ENCODE assay signal across 8 mouse cellular contexts in genomic region chr6:88925640-88926205, GRCm38 (mm10). TPM values are rescaled to one million over a fixed set of nuclear protein-coding genes. Genes with fewer than 3 reads are reported as not detected.
A peak's percentile ranks its signal among the peaks of the same experiment; 100 is the strongest.
DNase-seq lines count a peak whose midpoint lies in the region; ATAC-seq and TF ChIP-seq lines count a peak whose summit lies in the region.

No protein-coding gene starts in this region.

- 0 out of 2 replicates have a peak overlapping the region, but pooled peaks have one; percentile 14 for H3K9ac ChIP-seq in heart, embryonic 12.5 days
- no peak overlapping the region for H3K9ac ChIP-seq in intestine, postnatal 0 days (ENCODE audit: low read depth, low read length)
- no peak overlapping the region for H3K9ac ChIP-seq in stomach, embryonic 14.5 days (replicated peaks; ENCODE audit: low read depth, low read length)

- H3K27me3 ChIP-seq in heart, embryonic 12.5 days (replicated peaks), result no peaks in the 10 kb centered on the region
- H3K27me3 ChIP-seq in embryonic facial prominence, embryonic 10.5 days (replicated peaks; ENCODE audit: low read depth, poor library complexity, severe bottlenecking), result no peaks in the 10 kb centered on the region
- no peaks in the 10 kb centered on the region for H3K27me3 ChIP-seq in intestine, postnatal 0 days (replicated peaks; ENCODE audit: control insufficient read depth, insufficient read depth, low read length)
- H3K27me3 ChIP-seq in stomach, embryonic 14.5 days (ENCODE audit: control insufficient read depth, insufficient read depth, low read length), result no peaks in the 10 kb centered on the region
- no peaks in the 10 kb centered on the region for H3K27me3 ChIP-seq in kidney, adult 2 months (replicated peaks; ENCODE audit: control insufficient read depth, insufficient read depth, low read length)

- TF ChIP-seq CTCF in intestine, postnatal 0 days (IDR thresholded peaks at IDR 0.05; ENCODE audit: low read depth), result no peak
- no peak for TF ChIP-seq CTCF in kidney, adult 2 months (conservative IDR thresholded peaks at IDR 0.05; ENCODE audit: insufficient read depth, insufficient read length, low read depth, low read length)

- no peak overlapping the region for H3K4me3 ChIP-seq in heart, embryonic 12.5 days
- no peak overlapping the region for H3K4me3 ChIP-seq in embryonic facial prominence, embryonic 10.5 days
- H3K4me3 ChIP-seq in intestine, postnatal 0 days (ENCODE audit: low read depth, low read length), result no peak overlapping the region
- H3K4me3 ChIP-seq in stomach, embryonic 14.5 days (ENCODE audit: low read depth, low read length), result no peak overlapping the region
- H3K4me3 ChIP-seq in kidney, adult 2 months (ENCODE audit: insufficient read depth, low read depth, low read length), result no peak overlapping the region

- 25% methylated on average over 4 of the region's 4 CpGs for WGBS in heart, embryonic 12.5 days
- 5% methylated on average over 4 of the region's 4 CpGs for WGBS in embryonic facial prominence, embryonic 10.5 days
- 25% methylated on average over 4 of the region's 4 CpGs for WGBS in intestine, postnatal 0 days
- 22% methylated on average over 4 of the region's 4 CpGs for WGBS in stomach, embryonic 14.5 days
- 61% methylated on average over 4 of the region's 4 CpGs for WGBS in kidney, adult 2 months

- no peak overlapping the region for H3K4me2 ChIP-seq in heart, embryonic 12.5 days
- H3K4me2 ChIP-seq in intestine, postnatal 0 days (replicated peaks; ENCODE audit: low read depth), result no peak overlapping the region
- H3K4me2 ChIP-seq in stomach, embryonic 14.5 days (replicated peaks; ENCODE audit: low read depth, low read length), result no peak overlapping the region

- H3K9me3 ChIP-seq in heart, embryonic 12.5 days (replicated peaks), result no peaks in the 10 kb centered on the region
- no peaks in the 10 kb centered on the region for H3K9me3 ChIP-seq in embryonic facial prominence, embryonic 10.5 days
- H3K9me3 ChIP-seq in intestine, postnatal 0 days (ENCODE audit: control insufficient read depth), result no peaks in the 10 kb centered on the region
- H3K9me3 ChIP-seq in stomach, embryonic 14.5 days (ENCODE audit: control insufficient read depth, low read depth, low read length), result no peaks in the 10 kb centered on the region

- TF ChIP-seq POLR2A in kidney, adult 2 months (IDR thresholded peaks at IDR 0.05; ENCODE audit: low read depth, low read length), result no peak

- no peak overlapping the region for H3K27ac ChIP-seq in heart, embryonic 12.5 days (ENCODE audit: poor library complexity, severe bottlenecking)
- peak overlapping the region; percentile 82 for H3K27ac ChIP-seq in embryonic facial prominence, embryonic 10.5 days (replicated peaks)
- no peak overlapping the region for H3K27ac ChIP-seq in intestine, postnatal 0 days (ENCODE audit: low read depth, low read length)
- peak overlapping the region; percentile 40; the same call in 1 of the 2 replicates for H3K27ac ChIP-seq in stomach, embryonic 14.5 days (ENCODE audit: low read length)
- H3K27ac ChIP-seq in kidney, adult 2 months (ENCODE audit: insufficient read depth, low read depth, low read length), result no peak overlapping the region

- H3K36me3 ChIP-seq in heart, embryonic 12.5 days, result no peaks in the 10 kb centered on the region
- no peaks in the 10 kb centered on the region for H3K36me3 ChIP-seq in embryonic facial prominence, embryonic 10.5 days (replicated peaks)
- no peaks in the 10 kb centered on the region for H3K36me3 ChIP-seq in intestine, postnatal 0 days (ENCODE audit: control insufficient read depth, insufficient read depth)
- no peaks in the 10 kb centered on the region for H3K36me3 ChIP-seq in stomach, embryonic 14.5 days (ENCODE audit: control insufficient read depth, insufficient read depth, low read length)
- H3K36me3 ChIP-seq in kidney, adult 2 months (ENCODE audit: control insufficient read depth, insufficient read depth, low read length), result no peaks in the 10 kb centered on the region

- H3K4me1 ChIP-seq in heart, embryonic 12.5 days (replicated peaks), result peaks cover 45% of the 10 kb centered on the region
- H3K4me1 ChIP-seq in embryonic facial prominence, embryonic 10.5 days, result peaks cover 58% of the 10 kb centered on the region
- H3K4me1 ChIP-seq in intestine, postnatal 0 days (replicated peaks; ENCODE audit: control insufficient read depth, insufficient read depth, low read length), result no peaks in the 10 kb centered on the region; the same call in 1 of the 2 replicates
- peaks cover 18% of the 10 kb centered on the region; the same call in 1 of the 2 replicates for H3K4me1 ChIP-seq in stomach, embryonic 14.5 days (ENCODE audit: control insufficient read depth, insufficient read depth, low read length)
- H3K4me1 ChIP-seq in kidney, adult 2 months (ENCODE audit: control insufficient read depth, insufficient read depth, low read length), result peaks cover 25% of the 10 kb centered on the region

- ATAC-seq in heart, embryonic 12.5 days (ENCODE audit: insufficient number of reproducible peaks, low FRiP score), result no peak
- peak; percentile 48; the same call in 1 of the 2 replicates for ATAC-seq in intestine, postnatal 0 days
- ATAC-seq in stomach, embryonic 14.5 days (ENCODE audit: insufficient number of reproducible peaks, insufficient read depth, low FRiP score, low read depth), result peak; percentile 58; the same call in 1 of the 2 replicates

- no peak for DNase-seq in heart, postnatal 25 days (ENCODE audit: low spot score)
- DNase-seq in embryonic facial prominence, embryonic 10.5 days (ENCODE audit: low spot score), result peak; percentile 69
- DNase-seq in right cerebral cortex, postnatal 36 days (ENCODE audit: low spot score in 2 of 2), result no peak
- DNase-seq in kidney, adult 2 months, result no peak
- DNase-seq in left cerebral cortex, postnatal 25 days (ENCODE audit: low spot score in 2 of 2), result no peak

- intact Hi-C loops in heart, postnatal 25 days (cut with DNase I), result loop anchor here (2.0 to 5.0 kb wide), 5 partner anchors 112 to 707 kb away; partner anchors contain the start of gene Plxna1
- intact Hi-C loops in left cerebral cortex, postnatal 25 days (cut with DNase I), result loop anchor here (2.0 to 5.0 kb wide), 4 partner anchors 437 to 732 kb away; partner anchors contain the start of gene Plxna1

RNA-seq across cellular contexts. Expression of gene Tpra1, which starts 23.7 kb away (rescaled TPM):
- 42.8 and 48.0 TPM in 2 replicates for polyA plus RNA-seq in heart, embryonic 12.5 days (2016; fragmentation: Nextera tagmentation; extraction: Ambion mirVana)
- 10 to 100 TPM; 36.4 to 37.2 TPM for total RNA-seq in heart, postnatal 25 days (2021)
- polyA plus RNA-seq in embryonic facial prominence, embryonic 10.5 days (2016; fragmentation: Nextera tagmentation; extraction: Ambion mirVana), result 54.4 and 56.7 TPM in 2 replicates
- 81.2 and 81.6 TPM in 2 replicates for polyA plus RNA-seq in intestine, postnatal 0 days (2015; fragmentation: Nextera tagmentation; extraction: Ambion mirVana)
- polyA plus RNA-seq in stomach, embryonic 14.5 days (2014; fragmentation: Nextera tagmentation; extraction: Ambion mirVana), result 55.1 and 55.6 TPM in 2 replicates
- 132 and 156 TPM in 2 replicates for polyA plus RNA-seq in kidney, adult 2 months (2012; rRNA removed)
- 10 to 100 TPM; 39.2 to 46.8 TPM for total RNA-seq in left cerebral cortex, postnatal 25 days (2021)

RNA-seq across cellular contexts. Expression of gene Mcm2, which starts 27.1 kb away (rescaled TPM):
- polyA plus RNA-seq in heart, embryonic 12.5 days (2016; fragmentation: Nextera tagmentation; extraction: Ambion mirVana), result 130 TPM in 2 replicates
- 1 to 10 TPM; 6.1 to 7.4 TPM for total RNA-seq in heart, postnatal 25 days (2021)
- 262 and 280 TPM in 2 replicates for polyA plus RNA-seq in embryonic facial prominence, embryonic 10.5 days (2016; fragmentation: Nextera tagmentation; extraction: Ambion mirVana)
- polyA plus RNA-seq in intestine, postnatal 0 days (2015; fragmentation: Nextera tagmentation; extraction: Ambion mirVana), result 32.9 and 33.1 TPM in 2 replicates
- polyA plus RNA-seq in stomach, embryonic 14.5 days (2014; fragmentation: Nextera tagmentation; extraction: Ambion mirVana), result 112 and 114 TPM in 2 replicates
- polyA plus RNA-seq in kidney, adult 2 months (2012; rRNA removed), result 8.9 and 10.2 TPM in 2 replicates
- total RNA-seq in left cerebral cortex, postnatal 25 days (2021), result 1 to 10 TPM; 3.2 to 4.9 TPM

RNA-seq across cellular contexts. Expression of gene Podxl2, which starts 50.9 kb away (rescaled TPM):
- 44.0 and 50.8 TPM in 2 replicates for polyA plus RNA-seq in heart, embryonic 12.5 days (2016; fragmentation: Nextera tagmentation; extraction: Ambion mirVana)
- total RNA-seq in heart, postnatal 25 days (2021), result 10 to 100 TPM; 16.5 to 16.8 TPM
- polyA plus RNA-seq in embryonic facial prominence, embryonic 10.5 days (2016; fragmentation: Nextera tagmentation; extraction: Ambion mirVana), result 52.1 and 56.3 TPM in 2 replicates
- 36.3 and 39.2 TPM in 2 replicates for polyA plus RNA-seq in intestine, postnatal 0 days (2015; fragmentation: Nextera tagmentation; extraction: Ambion mirVana)
- polyA plus RNA-seq in stomach, embryonic 14.5 days (2014; fragmentation: Nextera tagmentation; extraction: Ambion mirVana), result 79.8 and 85.3 TPM in 2 replicates
- 12.5 and 15.7 TPM in 2 replicates for polyA plus RNA-seq in kidney, adult 2 months (2012; rRNA removed)
- 100 to 1,000 TPM; 173 to 180 TPM for total RNA-seq in left cerebral cortex, postnatal 25 days (2021)

Comparison
In these comparisons a context has a peak if more than half of its experiments do, and no peak if none do; other contexts are left out.
1. H3K27ac ChIP-seq: peak in embryonic facial prominence, embryonic 10.5 days (single experiment) and stomach, embryonic 14.5 days (single experiment); none in heart, embryonic 12.5 days (single experiment), intestine, postnatal 0 days (single experiment) and kidney, adult 2 months (single experiment).